Mouse (Mus musculus) liver, embryonic 18 days (tissue): ENCODE measurements around the gene Mettl8. TPM values are rescaled to one million over a fixed set of nuclear protein-coding genes. Genes with fewer than 3 reads are reported as not detected.

Source experiments
- polyA plus RNA-seq: library from polyadenylated mRNA; depleted of rRNA; stranded (reverse); fragments of >200 nt; gene quantifications from 2 replicates; pipeline ENCODE4 v1.2.3, GENCODE M21; 2012; rRNA removed

The Mettl8 gene
- polyA plus RNA-seq, result 3.9 and 4.2 TPM in 2 replicates

DNA sequence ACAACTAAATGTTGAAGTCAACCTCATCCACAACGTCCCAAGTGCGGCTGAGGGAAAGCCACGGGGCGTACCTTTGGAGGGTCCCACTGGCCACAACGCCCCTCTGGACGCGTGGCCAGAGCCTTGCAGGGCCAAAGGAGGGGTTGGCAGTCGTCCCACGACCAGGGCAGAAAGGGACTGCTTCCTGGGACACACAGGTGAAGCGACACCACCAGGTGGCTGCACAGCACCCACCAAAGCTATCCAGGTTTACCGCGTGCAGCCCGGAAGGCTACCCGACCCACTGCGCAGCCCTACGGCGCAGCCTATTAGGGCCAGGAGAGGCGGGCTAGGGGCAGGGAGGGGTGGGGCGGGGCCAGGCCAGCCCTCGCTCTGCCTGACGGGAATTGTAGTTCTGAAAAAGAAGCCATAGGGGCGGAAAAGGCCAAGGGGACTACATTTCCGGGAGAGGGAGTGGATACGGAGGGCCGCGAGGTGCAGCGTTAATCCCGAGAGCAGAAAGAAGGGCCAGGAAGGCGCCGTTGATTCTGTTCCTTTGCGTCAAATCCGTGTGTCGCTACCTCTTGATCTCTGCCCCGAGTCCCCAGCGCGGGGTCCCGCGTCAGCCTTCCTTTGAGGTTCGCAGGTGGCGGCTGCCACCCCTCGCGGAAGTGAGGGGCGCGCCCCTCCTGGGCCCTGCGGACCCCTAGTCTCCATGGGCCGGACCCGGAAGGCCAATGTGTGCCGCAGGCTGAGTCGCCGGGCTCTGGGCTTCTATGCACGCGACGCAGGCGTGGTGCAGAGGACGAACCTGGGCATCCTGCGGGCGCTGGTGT lies at the start of gene Mettl8, which contains the start of gene Dcaf17:
Gene Mettl8 (minus strand): TSS at position 284 of the 815 bp plus-strand sequence.
Gene Dcaf17 (plus strand): TSS at position 29 of the 815 bp plus-strand sequence.

Other genes with a start within 250 kb of the Mettl8 start
- gene Tlk1, start 229.9 kb downstream of the Mettl8 start, polyA plus RNA-seq, result 14.4 and 16.9 TPM in 2 replicates
- 4.2 and 4.6 TPM in 2 replicates for gene Dcaf17, start 255 bp downstream of the Mettl8 start, polyA plus RNA-seq
- gene Cybrd1, start 62.3 kb upstream of the Mettl8 start, polyA plus RNA-seq, result 1.5 and 1.8 TPM in 2 replicates
- gene Dync1i2, start 156.1 kb upstream of the Mettl8 start, polyA plus RNA-seq, result 22.9 and 24.1 TPM in 2 replicates